Mouse (Mus musculus) right cerebral cortex, postnatal 10 days (tissue): ENCODE measurements at regions not wholly inside any gene's neighbourhood (a gene's known extent, or its start where the extent isn't known, plus 50 kb on each side); places are given as distances from the start of the nearest gene placed in this dataset.
A peak's percentile ranks its signal among the peaks of the same experiment; 100 is the strongest.

Experiments
- DNase-seq, 2 experiments: peaks; one replicate each; pipeline ENCODE4 v3.0.0; 2021; ENCODE audit warnings: low spot score in 2 of 2

- DNase-seq = no peak
Measured at GRCm38 (mm10) chr4:83986951-83987822, 461.8 kb downstream of the Ccdc171 start.

- DNase-seq = no peak
Measured at GRCm38 (mm10) chr4:83987846-83988245, 462.5 kb downstream of the Ccdc171 start.

GRCm38 (mm10) chr4:83988314-83988713 is 463.0 kb downstream of the Ccdc171 start:
- DNase-seq = no peak

GRCm38 (mm10) chr4:83990126-83990989 is 465.0 kb downstream of the Ccdc171 start:
- DNase-seq = no peak

- DNase-seq = no peak
Measured at GRCm38 (mm10) chr4:83991195-83991594, 465.9 kb downstream of the Ccdc171 start.

- no peak for DNase-seq
Measured at GRCm38 (mm10) chr4:83997079-83997478, 471.7 kb downstream of the Ccdc171 start.

GRCm38 (mm10) chr4:84001645-84002044 is 476.3 kb downstream of the Ccdc171 start:
- no peak for DNase-seq

- DNase-seq = no peak
Measured at GRCm38 (mm10) chr4:84004055-84004778, 478.9 kb downstream of the Ccdc171 start.

- DNase-seq = no peak
Measured at GRCm38 (mm10) chr4:84004786-84005382, 479.5 kb downstream of the Ccdc171 start.

GRCm38 (mm10) chr4:84011941-84012340 is 486.6 kb downstream of the Ccdc171 start:
- no peak for DNase-seq

- no peak for DNase-seq
Measured at GRCm38 (mm10) chr4:84015139-84015538, 489.8 kb downstream of the Ccdc171 start.

GRCm38 (mm10) chr4:84015552-84016169 is 490.3 kb downstream of the Ccdc171 start:
- no peak for DNase-seq

GRCm38 (mm10) chr4:84018135-84018534 is 492.8 kb downstream of the Ccdc171 start:
- DNase-seq = no peak

GRCm38 (mm10) chr4:84018774-84019173 is 493.4 kb downstream of the Ccdc171 start:
- no peak for DNase-seq

GRCm38 (mm10) chr4:84019500-84020255 is 494.3 kb downstream of the Ccdc171 start:
- DNase-seq = no peak

GRCm38 (mm10) chr4:84020692-84021091 is 495.3 kb downstream of the Ccdc171 start:
- DNase-seq = no peak

- DNase-seq = no peak
Measured at GRCm38 (mm10) chr4:84022323-84022722, 497.0 kb downstream of the Ccdc171 start.

- no peak for DNase-seq
Measured at GRCm38 (mm10) chr4:84026144-84026543, 500.8 kb downstream of the Ccdc171 start.

GRCm38 (mm10) chr4:84028120-84028519 is 502.8 kb downstream of the Ccdc171 start:
- DNase-seq = peak in 1 of 2 experiments; percentile 33

GRCm38 (mm10) chr4:84030916-84031315 is 505.6 kb downstream of the Ccdc171 start:
- DNase-seq = no peak
